Mouse (Mus musculus): ENCODE results near the gene Otog. TPM values are rescaled to one million over a fixed set of nuclear protein-coding genes. Genes with fewer than 3 reads are reported as not detected.
A peak's percentile ranks its signal among the peaks of the same experiment; 100 is the strongest.

Otog gene
- polyA plus RNA-seq, 1 experiment from 2014 or later = 0.08 TPM

DNA sequence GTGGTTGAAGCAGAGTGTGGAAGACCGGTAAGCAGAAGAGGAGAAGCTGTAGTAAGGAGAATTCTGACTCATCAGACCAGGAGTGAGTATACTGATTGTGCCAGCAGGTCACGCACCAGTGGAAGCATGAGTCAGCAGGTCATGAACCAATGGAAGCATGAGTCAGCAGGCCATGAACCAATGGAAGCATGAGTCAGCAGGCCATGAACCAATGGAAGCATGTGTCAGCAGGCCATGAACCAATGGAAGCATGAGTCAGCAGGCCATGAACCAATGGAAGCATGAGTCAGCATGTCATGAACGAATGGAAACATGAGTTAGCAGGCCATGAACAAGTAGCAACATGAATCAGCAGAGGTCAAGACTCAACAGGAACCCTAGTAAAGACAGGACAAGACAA is 80.5 kb downstream of the Otog start:
- H3K27me3 ChIP-seq = no peaks in the 10 kb centered on the region
- H3K4me3 ChIP-seq = no peak overlapping the region
- ATAC-seq (ENCODE audit: insufficient number of reproducible peaks, insufficient read depth, low FRiP score, low TSS enrichment, low read depth) = no peak
- no peak overlapping the region for H3K4me2 ChIP-seq
- peaks cover 7% of the 10 kb centered on the region for H3K4me1 ChIP-seq
- H3K27ac ChIP-seq = no peak overlapping the region
- WGBS = 77% methylated on average over 3 of the region's 3 CpGs
- no peaks in the 10 kb centered on the region for H3K9me3 ChIP-seq
- no peaks in the 10 kb centered on the region for H3K36me3 ChIP-seq
- H3K9ac ChIP-seq = no peak overlapping the region

DNA sequence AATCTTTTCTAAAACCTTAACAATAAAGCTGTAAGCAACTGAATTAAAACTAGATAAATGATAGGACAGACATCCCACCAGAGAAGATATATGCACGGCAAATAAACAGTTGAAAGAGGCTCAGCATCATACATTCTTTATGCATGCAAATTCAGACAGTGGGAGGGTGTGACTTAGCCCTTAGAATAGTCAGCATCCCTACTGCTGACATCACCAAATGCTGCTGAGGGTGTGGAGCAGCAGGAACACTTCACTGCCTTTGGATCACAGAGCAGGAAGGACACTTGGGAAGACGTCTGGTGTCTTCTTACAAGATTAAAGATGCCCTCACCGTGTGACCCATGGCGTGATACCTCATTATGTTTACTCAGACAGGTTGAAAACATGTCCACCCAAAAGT is 87.1 kb downstream of the Otog start:
- Histone ChIP-seq H3K4me1 (no peaks in the 10 kb centered on the region), H3K27me3 (no peaks in the 10 kb centered on the region), H3K27ac (no peak overlapping the region), H3K9ac (no peak overlapping the region), H3K4me2 (no peak overlapping the region), H3K9me3 (no peaks in the 10 kb centered on the region), H3K4me3 (no peak overlapping the region), H3K36me3 (no peaks in the 10 kb centered on the region)
- no peak for ATAC-seq (ENCODE audit: insufficient number of reproducible peaks, insufficient read depth, low FRiP score, low TSS enrichment, low read depth)
- WGBS = 64% methylated on average over 4 of the region's 4 CpGs

DNA sequence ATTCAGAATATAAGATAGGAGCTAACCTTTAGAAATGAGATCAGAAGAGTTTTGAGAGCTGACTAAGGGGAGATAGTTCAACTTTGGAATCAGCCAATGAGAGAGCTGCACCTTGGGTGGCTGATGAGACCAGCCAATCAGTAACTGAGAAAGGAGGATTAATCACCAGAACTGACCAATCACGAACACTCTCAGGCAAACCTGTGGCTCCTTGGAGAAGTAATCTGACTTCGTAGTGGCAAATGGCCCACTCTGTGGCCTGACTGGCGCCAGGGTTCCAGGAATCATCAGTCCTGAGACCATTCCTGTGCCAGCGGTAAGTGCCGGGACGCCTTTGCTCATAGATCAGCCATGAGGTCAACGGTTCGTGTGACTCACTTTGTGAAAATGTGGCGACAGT is 96.6 kb downstream of the Otog start:
- Histone ChIP-seq H3K4me2 (no peak overlapping the region), H3K9me3 (no peaks in the 10 kb centered on the region), H3K27me3 (no peaks in the 10 kb centered on the region), H3K36me3 (no peaks in the 10 kb centered on the region), H3K27ac (no peak overlapping the region), H3K4me1 (peaks cover 6% of the 10 kb centered on the region), H3K4me3 (no peak overlapping the region), H3K9ac (no peak overlapping the region)
- 87% methylated on average over 9 of the region's 9 CpGs for WGBS
- ATAC-seq (ENCODE audit: insufficient number of reproducible peaks, insufficient read depth, low FRiP score, low TSS enrichment, low read depth) = no peak

DNA sequence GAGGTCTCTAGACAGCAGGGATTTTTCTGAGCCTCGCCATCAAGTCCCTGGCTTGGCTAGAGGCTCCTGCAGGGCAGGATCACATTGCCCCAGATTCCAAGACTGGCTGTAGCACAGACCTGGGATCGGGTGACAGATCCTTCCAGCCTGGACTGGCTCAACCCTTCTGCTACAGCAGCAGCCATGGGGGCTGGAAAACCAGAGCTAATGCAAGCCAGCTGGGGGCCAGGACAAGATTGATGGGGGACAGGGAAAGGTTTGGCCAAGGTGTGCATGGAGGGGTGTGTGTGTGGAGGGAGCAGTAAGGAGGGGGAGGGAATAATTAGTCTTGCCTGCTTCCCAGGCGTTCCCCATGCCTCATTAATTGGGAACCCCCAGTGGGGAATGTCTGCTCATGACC is 99.0 kb downstream of the Otog start:
- Histone ChIP-seq H3K4me3 (no peak overlapping the region), H3K27ac (no peak overlapping the region), H3K9ac (no peak overlapping the region), H3K27me3 (no peaks in the 10 kb centered on the region), H3K4me1 (peaks cover 6% of the 10 kb centered on the region), H3K9me3 (no peaks in the 10 kb centered on the region), H3K36me3 (no peaks in the 10 kb centered on the region), H3K4me2 (no peak overlapping the region)
- 9% methylated on average over 3 of the region's 3 CpGs for WGBS
- ATAC-seq (ENCODE audit: insufficient number of reproducible peaks, insufficient read depth, low FRiP score, low TSS enrichment, low read depth) = no peak

DNA sequence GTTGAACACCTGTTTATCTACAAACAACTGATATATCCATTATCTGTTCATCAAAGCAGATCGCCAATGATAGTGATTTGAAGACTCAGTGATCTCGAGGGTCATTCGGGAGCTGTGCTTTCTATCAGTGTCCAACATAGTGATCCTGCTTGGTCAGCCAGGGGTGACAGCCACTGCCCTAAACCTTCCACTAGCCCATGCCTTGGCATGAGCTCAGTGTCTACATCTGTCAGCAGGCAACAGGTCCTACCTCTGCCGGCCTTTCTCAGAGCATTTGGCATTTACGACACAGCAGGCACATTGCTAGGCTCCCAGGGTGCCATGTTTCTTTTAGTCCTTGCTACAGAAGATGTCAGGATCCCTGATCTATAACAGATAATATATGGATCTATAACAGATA is 99.5 kb downstream of the Otog start:
- Histone ChIP-seq H3K4me3 (no peak overlapping the region), H3K4me2 (no peak overlapping the region), H3K27me3 (no peaks in the 10 kb centered on the region), H3K36me3 (no peaks in the 10 kb centered on the region), H3K27ac (no peak overlapping the region), H3K4me1 (peaks cover 6% of the 10 kb centered on the region), H3K9ac (no peak overlapping the region), H3K9me3 (no peaks in the 10 kb centered on the region)
- 80% methylated on average over 5 of the region's 5 CpGs for WGBS
- no peak for ATAC-seq (ENCODE audit: insufficient number of reproducible peaks, insufficient read depth, low FRiP score, low TSS enrichment, low read depth)

DNA sequence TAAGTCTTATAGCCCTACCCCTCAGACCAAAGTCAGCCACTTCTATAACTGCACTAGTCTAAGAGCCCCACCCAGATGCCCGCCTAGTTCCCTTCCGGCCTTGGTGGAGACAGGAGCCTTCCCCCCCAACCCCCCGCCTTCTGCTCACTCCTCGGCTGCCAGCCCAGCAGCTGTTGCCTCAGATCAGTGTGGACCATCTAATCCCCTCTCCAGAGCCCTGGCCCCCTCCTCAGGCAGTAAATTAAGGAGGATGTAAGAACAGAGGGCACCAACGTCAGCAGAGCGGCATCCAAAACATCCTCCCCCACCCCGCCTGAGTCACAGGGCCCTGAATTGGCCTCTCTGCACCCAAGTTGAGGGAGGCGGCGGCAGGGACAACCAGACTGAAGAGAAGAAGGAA is 100.7 kb downstream of the Otog start:
- 72% methylated on average over 9 of the region's 9 CpGs for WGBS
- no peak overlapping the region for H3K4me3 ChIP-seq
- no peaks in the 10 kb centered on the region for H3K36me3 ChIP-seq
- H3K27ac ChIP-seq = no peak overlapping the region
- H3K27me3 ChIP-seq = peaks cover under 1% of the 10 kb centered on the region; the same call in 1 of the 2 replicates
- no peak for ATAC-seq (ENCODE audit: insufficient number of reproducible peaks, insufficient read depth, low FRiP score, low TSS enrichment, low read depth)
- peaks cover 6% of the 10 kb centered on the region for H3K4me1 ChIP-seq
- H3K9ac ChIP-seq = no peak overlapping the region
- no peaks in the 10 kb centered on the region for H3K9me3 ChIP-seq
- no peak overlapping the region for H3K4me2 ChIP-seq

DNA sequence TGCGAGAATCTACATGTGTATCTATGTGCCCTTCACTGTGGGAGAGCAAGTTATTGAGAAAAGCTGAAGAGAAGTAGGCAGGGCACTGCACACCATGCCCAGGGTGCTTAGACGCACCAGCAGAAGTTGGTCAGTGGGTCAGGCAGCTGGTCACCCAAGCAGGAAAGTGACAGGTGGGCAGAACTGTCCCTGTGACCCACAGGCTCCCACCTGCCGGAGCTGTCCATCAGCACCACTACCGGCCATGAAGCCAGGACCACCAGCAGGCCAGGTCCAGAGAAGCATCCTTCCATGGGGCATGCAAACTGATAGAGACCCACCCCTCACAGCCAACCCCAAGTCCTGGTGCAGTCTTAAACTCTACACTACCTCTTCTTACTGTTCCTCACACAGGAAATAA is 106.9 kb downstream of the Otog start:
- 76% methylated on average over 4 of the region's 4 CpGs for WGBS
- H3K4me2 ChIP-seq = no peak overlapping the region
- no peak for ATAC-seq (ENCODE audit: insufficient number of reproducible peaks, insufficient read depth, low FRiP score, low TSS enrichment, low read depth)

DNA sequence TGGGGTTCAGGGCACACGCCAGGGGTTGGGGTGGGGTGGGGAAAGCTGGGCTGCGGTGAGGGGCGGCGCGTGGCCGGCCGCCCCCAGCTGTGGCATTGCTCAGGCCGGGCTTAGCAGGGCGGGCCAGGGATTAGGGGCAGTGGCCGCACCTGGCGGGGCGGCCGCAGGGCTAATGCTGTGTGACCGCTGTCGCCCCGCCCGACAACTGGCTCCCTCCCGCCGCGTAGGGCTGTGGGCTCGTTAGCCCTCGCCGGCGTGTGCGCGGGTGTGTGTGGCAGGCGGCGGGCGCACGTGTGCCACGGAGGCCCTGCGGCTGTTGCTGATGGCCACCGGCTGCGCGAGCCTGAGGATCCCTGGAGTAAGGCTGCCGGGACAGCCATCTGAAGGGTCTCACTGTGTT is 108.0 kb downstream of the Otog start:
- Histone ChIP-seq H3K4me1 (0 out of 2 replicates have a peak, but pooled peaks cover 4% of the 10 kb centered on the region), H3K4me3 (no peak overlapping the region), H3K27me3 (peaks cover 51% of the 10 kb centered on the region), H3K4me2 (peak overlapping the region; percentile 27; the same call in 1 of the 2 replicates), H3K36me3 (no peaks in the 10 kb centered on the region), H3K27ac (no peak overlapping the region), H3K9ac (no peak overlapping the region), H3K9me3 (no peaks in the 10 kb centered on the region)
- 2% methylated on average over 36 of the region's 36 CpGs for WGBS
- ATAC-seq (ENCODE audit: insufficient number of reproducible peaks, insufficient read depth, low FRiP score, low TSS enrichment, low read depth) = no peak

More for the DNA sequence above, 106.9 kb downstream of the Otog start:
- Histone ChIP-seq H3K27me3 (peaks cover 51% of the 10 kb centered on the region), H3K36me3 (no peaks in the 10 kb centered on the region), H3K4me1 (0 out of 2 replicates have a peak, but pooled peaks cover 4% of the 10 kb centered on the region), H3K9ac (no peak overlapping the region), H3K9me3 (no peaks in the 10 kb centered on the region), H3K4me3 (no peak overlapping the region), H3K27ac (no peak overlapping the region)

DNA sequence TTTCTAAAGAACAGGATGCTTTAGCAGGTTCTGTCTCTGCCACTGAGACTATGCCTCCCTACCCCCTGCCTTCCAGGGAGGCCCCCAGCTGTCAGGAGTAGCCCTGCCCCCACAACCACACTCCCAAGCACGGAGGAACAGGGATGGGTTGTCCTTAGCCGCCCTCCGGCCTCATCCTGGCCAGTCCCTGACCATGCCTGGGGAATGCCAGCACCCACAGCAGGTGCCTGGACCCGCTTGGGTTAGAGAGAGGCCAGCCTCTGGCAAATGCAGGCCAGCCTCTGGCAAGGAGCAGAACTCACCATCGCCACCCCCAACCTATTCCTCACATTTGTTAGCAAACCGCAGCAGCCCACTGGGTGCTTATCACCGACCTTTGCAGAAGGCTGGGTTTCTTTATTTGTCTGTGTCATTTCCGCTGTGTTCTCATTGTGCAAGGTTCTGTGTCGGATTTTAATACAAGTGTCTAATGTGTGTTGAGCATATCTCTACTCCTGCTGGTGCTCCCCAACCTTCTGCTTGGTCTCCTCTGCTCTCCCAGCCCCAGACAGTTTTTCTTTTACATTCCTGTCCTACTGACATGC is 109.4 kb downstream of the Otog start:
- H3K27ac ChIP-seq = no peak overlapping the region
- H3K4me3 ChIP-seq = no peak overlapping the region
- H3K27me3 ChIP-seq = peaks cover 51% of the 10 kb centered on the region
- H3K4me2 ChIP-seq = no peak overlapping the region
- 0 out of 2 replicates have a peak, but pooled peaks cover 4% of the 10 kb centered on the region for H3K4me1 ChIP-seq
- no peaks in the 10 kb centered on the region for H3K36me3 ChIP-seq
- no peak overlapping the region for H3K9ac ChIP-seq
- 49% methylated on average over 9 of the region's 9 CpGs for WGBS
- H3K9me3 ChIP-seq = no peaks in the 10 kb centered on the region
- ATAC-seq (ENCODE audit: insufficient number of reproducible peaks, insufficient read depth, low FRiP score, low TSS enrichment, low read depth) = no peak

DNA sequence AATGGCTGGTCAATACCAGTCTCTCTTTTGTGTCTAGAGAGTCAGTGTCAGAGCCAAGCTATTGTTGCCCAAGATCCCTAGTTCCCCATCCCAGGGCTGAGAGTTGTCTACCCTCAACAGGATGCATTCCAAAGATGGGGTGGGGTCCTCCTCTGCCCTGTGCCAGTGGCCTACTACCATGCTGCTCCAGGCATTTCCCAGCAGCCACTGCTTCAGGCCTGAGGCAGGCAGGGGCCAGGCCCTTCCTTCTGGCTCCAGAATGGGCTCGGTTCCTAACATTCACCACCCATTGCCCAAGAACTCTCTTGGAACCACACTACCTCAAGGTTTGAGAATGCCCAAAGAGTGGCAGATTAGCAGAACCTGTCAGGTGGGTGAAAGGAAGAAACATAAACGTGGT is 112.0 kb downstream of the Otog start:
- peaks cover 39% of the 10 kb centered on the region for H3K27me3 ChIP-seq
- H3K4me1 ChIP-seq = 0 out of 2 replicates have a peak, but pooled peaks cover 4% of the 10 kb centered on the region
- H3K9me3 ChIP-seq = no peaks in the 10 kb centered on the region
- 71% methylated on average over 2 of the region's 2 CpGs for WGBS
- H3K27ac ChIP-seq = no peak overlapping the region
- no peak overlapping the region for H3K4me2 ChIP-seq
- no peak overlapping the region for H3K9ac ChIP-seq
- ATAC-seq (ENCODE audit: insufficient number of reproducible peaks, insufficient read depth, low FRiP score, low TSS enrichment, low read depth) = no peak
- no peaks in the 10 kb centered on the region for H3K36me3 ChIP-seq
- H3K4me3 ChIP-seq = no peak overlapping the region

DNA sequence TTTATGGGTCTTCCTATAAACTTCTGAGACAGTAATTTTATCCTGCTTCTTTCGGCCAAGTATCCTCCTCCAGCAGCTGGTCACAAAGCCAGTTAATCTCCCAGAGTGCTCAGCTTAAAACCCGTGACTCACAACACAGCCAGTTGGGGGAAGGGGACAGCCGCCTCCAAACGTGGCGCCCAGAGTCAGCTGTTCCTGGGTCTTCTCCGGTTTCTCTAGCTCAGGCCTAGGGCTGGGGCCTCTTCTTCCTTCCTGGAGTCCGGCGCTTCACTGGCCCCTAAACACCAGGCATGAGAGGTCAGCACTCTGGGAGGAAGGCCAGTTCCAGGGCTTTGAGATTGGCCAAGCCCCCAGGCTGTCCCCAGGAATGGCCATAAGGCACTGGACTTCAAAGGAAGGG is 112.4 kb downstream of the Otog start:
- Histone ChIP-seq H3K27me3 (peaks cover 34% of the 10 kb centered on the region), H3K27ac (no peak overlapping the region), H3K36me3 (no peaks in the 10 kb centered on the region), H3K9me3 (no peaks in the 10 kb centered on the region), H3K4me2 (no peak overlapping the region), H3K4me3 (no peak overlapping the region), H3K4me1 (0 out of 2 replicates have a peak, but pooled peaks cover 4% of the 10 kb centered on the region), H3K9ac (no peak overlapping the region)
- WGBS = 29% methylated on average over 8 of the region's 8 CpGs
- 0 out of 2 replicates have a peak, but pooled peaks have one; percentile 17 for ATAC-seq (ENCODE audit: insufficient number of reproducible peaks, insufficient read depth, low FRiP score, low TSS enrichment, low read depth)

DNA sequence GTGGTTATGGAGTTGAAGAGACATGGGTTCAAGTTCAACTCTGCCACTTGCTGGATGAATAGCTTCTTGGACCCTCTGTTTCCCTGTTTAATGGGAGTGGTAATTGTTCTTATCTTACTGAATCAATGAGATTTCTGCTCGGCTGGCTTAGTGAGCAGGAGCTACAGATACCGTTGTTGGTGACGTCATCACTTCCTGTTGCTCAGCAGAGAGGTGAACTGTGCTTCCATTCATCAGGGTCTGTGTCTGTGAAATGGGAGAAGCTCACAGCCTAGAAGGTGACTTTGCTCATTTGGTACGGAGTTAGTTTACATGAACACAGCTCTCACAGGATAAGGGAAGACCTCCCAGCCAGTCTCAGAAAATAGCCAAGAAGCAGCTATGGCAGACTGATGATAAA is 113.1 kb downstream of the Otog start:
- 28% methylated on average over 4 of the region's 4 CpGs for WGBS

More for the DNA sequence above, 113.1 kb downstream of the Otog start:
- Histone ChIP-seq H3K27ac (no peak overlapping the region), H3K36me3 (no peaks in the 10 kb centered on the region), H3K4me3 (no peak overlapping the region), H3K4me1 (0 out of 2 replicates have a peak, but pooled peaks cover 2% of the 10 kb centered on the region), H3K9me3 (no peaks in the 10 kb centered on the region), H3K27me3 (peaks cover 27% of the 10 kb centered on the region), H3K9ac (no peak overlapping the region), H3K4me2 (no peak overlapping the region)
- ATAC-seq (ENCODE audit: insufficient number of reproducible peaks, insufficient read depth, low FRiP score, low TSS enrichment, low read depth) = no peak
